Mouse (Mus musculus): ENCODE results near the gene Atp6v0c.

- no peak for TF ChIP-seq POLR2A (IDR thresholded peaks at IDR 0.05; ENCODE audit: insufficient read length, low read depth)
- TF ChIP-seq MAX (IDR thresholded peaks at IDR 0.05; ENCODE audit: low read depth), result no peak
- TF ChIP-seq MYOD1 (IDR thresholded peaks at IDR 0.05; ENCODE audit: control insufficient read depth in 1 of 3, insufficient read length in 2 of 3, low read depth in 2 of 3), result peak in 2 of 3 experiments; percentile 3 to 5
- no peak for TF ChIP-seq POLR2AphosphoS2 (IDR thresholded peaks at IDR 0.05; ENCODE audit: insufficient read length, low read depth)
- no peak for TF ChIP-seq TCF12 (IDR thresholded peaks at IDR 0.05; ENCODE audit: insufficient read depth, poor library complexity, severe bottlenecking)
- peak; percentile 32 for TF ChIP-seq USF1 (IDR thresholded peaks at IDR 0.05; ENCODE audit: low read depth)
- no peak for TF ChIP-seq MYOG (IDR thresholded peaks at IDR 0.05; ENCODE audit: control insufficient read depth in 1 of 3, insufficient read depth in 1 of 3, insufficient read length in 2 of 3, low read depth in 2 of 3)
- no peak for TF ChIP-seq E2F4 (IDR thresholded peaks at IDR 0.05; ENCODE audit: insufficient read depth)
Measured at GRCm38 (mm10) chr17:24139256-24139655, 30.2 kb downstream of the Atp6v0c start.

Measured in myocyte (in vitro differentiated cells).